Mouse (Mus musculus) MEL (cell line): ENCODE results near the gene Dtnb. TPM values are rescaled to one million over a fixed set of nuclear protein-coding genes. Genes with fewer than 3 reads are reported as not detected.

Source experiments
- DNase-seq: peaks from one replicate; pipeline ENCODE4 v3.0.0; 2011; ENCODE audit warnings: low read depth, low spot score
- H3K27ac ChIP-seq: 2 replicates; pipeline ENCODE4 v1.5.1; 2012; ENCODE audit warnings: low read depth, mild to moderate bottlenecking, control low read depth, low read length, moderate library complexity; ENCODE audit not compliant: control insufficient read depth
- H3K27me3 ChIP-seq, 2 experiments: fragments of 150-350 bp in 1 of 2; sonication (generic) in 1 of 2; 2 replicates each; pipeline ENCODE4 v1.6.1; 2012; ENCODE audit warnings: low read length in 2 of 2, mild to moderate bottlenecking in 2 of 2, improper control_type of control experiment in 1 of 2, moderate library complexity in 1 of 2; ENCODE audit not compliant: insufficient read depth in 2 of 2, control insufficient read depth in 1 of 2
- H3K36me3 ChIP-seq, 2 experiments: 2 replicates each; pipeline ENCODE4 v1.6.1; 2012 to 2014; ENCODE audit warnings: low read length in 2 of 2, improper control_type of control experiment in 1 of 2, inconsistent platforms in 1 of 2, mild to moderate bottlenecking in 1 of 2; ENCODE audit not compliant: insufficient read depth in 2 of 2, control insufficient read depth in 1 of 2
- H3K4me1 ChIP-seq, 2 experiments: fragments of 150-350 bp in 1 of 2; sonication (generic) in 1 of 2; 2 replicates each; pipeline ENCODE4 v1.6.1; 2012; ENCODE audit warnings: low read length in 2 of 2, improper control_type of control experiment in 1 of 2, mild to moderate bottlenecking in 1 of 2; ENCODE audit not compliant: insufficient read depth in 2 of 2, control insufficient read depth in 1 of 2
- H3K4me3 ChIP-seq, 2 experiments: fragments of 150-350 bp in 1 of 2; sonication (generic) in 1 of 2; 2 replicates each; pipeline ENCODE4 v1.5.1; 2012; ENCODE audit warnings: low read depth in 2 of 2, low read length in 2 of 2, mild to moderate bottlenecking in 2 of 2, moderate library complexity in 2 of 2, control low read depth in 1 of 2, improper control_type of control experiment in 1 of 2; ENCODE audit not compliant: control insufficient read depth in 1 of 2, insufficient read depth in 1 of 2
- H3K79me2 ChIP-seq: 2 replicates; pipeline ENCODE4 v1.6.1; 2012; ENCODE audit warnings: mild to moderate bottlenecking, low read length, moderate library complexity; ENCODE audit not compliant: control insufficient read depth, poor library complexity, insufficient read depth
- H3K9ac ChIP-seq: 2 replicates; pipeline ENCODE4 v1.6.1; 2012; ENCODE audit warnings: low read depth, mild to moderate bottlenecking, control low read depth, low read length, moderate library complexity; ENCODE audit not compliant: control insufficient read depth, poor library complexity, severe bottlenecking
- H3K9me3 ChIP-seq: fragments of 150-350 bp; sonication (generic); replicated peaks from 2 replicates; pipeline ENCODE4 v1.6.1; 2012; ENCODE audit warnings: mild to moderate bottlenecking, low read length, improper control_type of control experiment, moderate library complexity; ENCODE audit not compliant: insufficient read depth
- CHD1 ChIP-seq: IDR thresholded peaks from 2 replicates; pipeline ENCODE4 v1.6.1; 2012; ENCODE audit warnings: low read depth, mild to moderate bottlenecking, inconsistent platforms, low read length, improper control_type of control experiment
- CTCF ChIP-seq, 3 experiments: IDR thresholded peaks in 2 of 3; conservative IDR thresholded peaks in 1 of 3; 2 replicates each; pipeline ENCODE4 v1.5.1; 2011 to 2012; ENCODE audit warnings: low read length in 3 of 3, low read depth in 2 of 3, mild to moderate bottlenecking in 2 of 3, improper control_type of control experiment in 1 of 3, inconsistent platforms in 1 of 3, mixed read lengths in 1 of 3, moderate library complexity in 1 of 3; ENCODE audit not compliant: control insufficient read depth in 1 of 3, insufficient read depth in 1 of 3, poor library complexity in 1 of 3, severe bottlenecking in 1 of 3
- EP300 ChIP-seq, 2 experiments: IDR thresholded peaks; 2 replicates each; pipeline ENCODE4 v1.6.1; 2011; ENCODE audit warnings: improper control_type of control experiment in 2 of 2, low read length in 2 of 2, low read depth in 1 of 2, mild to moderate bottlenecking in 1 of 2
- GABPA ChIP-seq: IDR thresholded peaks from 2 replicates; pipeline ENCODE4 v1.6.1; 2012; ENCODE audit warnings: low read depth, mild to moderate bottlenecking, inconsistent platforms, low read length, improper control_type of control experiment, moderate library complexity
- GATA1 ChIP-seq: IDR thresholded peaks from 2 replicates; pipeline ENCODE4 v1.6.1; 2011; ENCODE audit warnings: low read depth, low read length, improper control_type of control experiment
- HCFC1 ChIP-seq: IDR thresholded peaks from 2 replicates; pipeline ENCODE4 v1.6.1; 2012; ENCODE audit warnings: low read depth, mild to moderate bottlenecking, inconsistent platforms, low read length, improper control_type of control experiment, moderate library complexity
- JUND ChIP-seq: IDR thresholded peaks from 2 replicates; pipeline ENCODE4 v1.6.1; 2011; ENCODE audit warnings: low read depth, mild to moderate bottlenecking, improper control_type of control experiment, low read length
- MAFK ChIP-seq: IDR thresholded peaks from 2 replicates; pipeline ENCODE4 v1.6.1; 2011; ENCODE audit warnings: low read depth, mild to moderate bottlenecking, low read length, improper control_type of control experiment, borderline replicate concordance
- MAX ChIP-seq: IDR thresholded peaks from 2 replicates; pipeline ENCODE4 v1.6.1; 2011; ENCODE audit warnings: low read length, improper control_type of control experiment
- MEF2A ChIP-seq: IDR thresholded peaks from 2 replicates; pipeline ENCODE4 v1.6.1; 2014; ENCODE audit warnings: low read depth, mild to moderate bottlenecking, inconsistent platforms, low read length, improper control_type of control experiment; ENCODE audit not compliant: poor library complexity, insufficient replicate concordance, severe bottlenecking; ENCODE audit errors: extremely low read depth
- NRF1 ChIP-seq: IDR thresholded peaks from 2 replicates; pipeline ENCODE4 v1.6.1; 2014; ENCODE audit warnings: low read depth, mild to moderate bottlenecking, inconsistent platforms, low read length, improper control_type of control experiment, moderate library complexity; ENCODE audit not compliant: poor library complexity, insufficient read depth, severe bottlenecking
- RAD21 ChIP-seq: IDR thresholded peaks from 2 replicates; pipeline ENCODE4 v1.6.1; 2011; ENCODE audit warnings: mild to moderate bottlenecking, low read depth, low read length, improper control_type of control experiment
- RCOR1 ChIP-seq: IDR thresholded peaks from 2 replicates; pipeline ENCODE4 v1.6.1; 2012; ENCODE audit warnings: low read depth, mild to moderate bottlenecking, inconsistent platforms, low read length, improper control_type of control experiment
- SMC3 ChIP-seq: IDR thresholded peaks from 2 replicates; pipeline ENCODE4 v1.6.1; 2011; ENCODE audit warnings: low read depth, low read length, improper control_type of control experiment
- TCF12 ChIP-seq: IDR thresholded peaks from 2 replicates; pipeline ENCODE4 v1.6.1; 2014; ENCODE audit warnings: low read depth, mild to moderate bottlenecking, inconsistent platforms, low read length, improper control_type of control experiment, moderate library complexity
- USF1 ChIP-seq: IDR thresholded peaks from 2 replicates; pipeline ENCODE4 v1.6.1; 2014; ENCODE audit warnings: low read depth, mild to moderate bottlenecking, inconsistent platforms, low read length, improper control_type of control experiment, moderate library complexity
- ZNF384 ChIP-seq: IDR thresholded peaks from 2 replicates; pipeline ENCODE4 v1.6.1; 2012; ENCODE audit warnings: low read depth, mild to moderate bottlenecking, inconsistent platforms, low read length, improper control_type of control experiment
- polyA plus RNA-seq, 2 experiments: library from polyadenylated mRNA; stranded (reverse) in 1 of 2; unstranded in 1 of 2; fragments of >175 nt in 1 of 2; fragments of >200 nt in 1 of 2; gene quantifications; 2 replicates each; pipeline versions ENCODE4 v1.2.1 to v1.2.4; 2012; ENCODE audit warnings: low replicate concordance in 2 of 2, low read depth in 1 of 2; ENCODE audit not compliant: insufficient read length in 2 of 2, insufficient read depth in 1 of 2, missing spikeins in 1 of 2
- total RNA-seq: library from RNA; depleted of rRNA; stranded (reverse); fragments of 300-350 nt; gene quantifications from 2 replicates; pipeline ENCODE4 v1.2.3, GENCODE M21; 2012

Gene Dtnb
- total and polyA plus RNA-seq, 3 experiments: 18.6 to 24.9 TPM; not detected in 1

DNA sequence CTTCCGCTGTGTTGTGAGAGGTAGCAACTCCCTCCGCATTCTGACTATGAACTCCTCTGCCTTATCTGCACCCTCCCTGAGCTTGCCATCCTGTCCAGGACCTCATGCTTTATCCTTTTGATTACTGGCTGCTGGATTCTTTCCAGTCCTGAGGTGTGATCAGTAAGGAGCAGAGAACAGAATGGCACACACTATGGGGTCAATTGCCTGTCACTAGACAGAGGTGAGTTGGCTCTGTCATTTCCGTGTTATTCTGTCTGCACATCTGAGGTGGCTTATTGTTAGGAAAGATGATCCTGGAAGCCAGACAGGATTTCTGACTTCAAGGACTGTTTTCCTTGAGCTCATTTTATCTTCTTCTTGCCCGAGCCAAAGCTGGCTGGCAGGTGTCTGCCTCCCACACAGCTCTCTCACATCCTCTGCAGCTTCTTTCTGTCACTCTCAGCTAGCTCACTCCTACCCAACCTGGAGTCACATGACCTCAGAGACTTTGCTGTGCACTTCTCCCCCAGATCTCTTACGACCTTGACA is 3.7 kb upstream of the Dtnb start:
- peaks cover 5% of the 10 kb centered on the region for H3K79me2 ChIP-seq
- no peak overlapping the region for H3K9ac ChIP-seq
- no peak overlapping the region for H3K27ac ChIP-seq
- H3K9me3 ChIP-seq: no peaks in the 10 kb centered on the region
- 0 out of 4 replicates have a peak, but pooled peaks cover 0 to 2% of the 10 kb centered on the region in 2 experiments for H3K27me3 ChIP-seq
- TF ChIP-seq MAX (no peak), CTCF (IDR thresholded peaks at IDR 0.05 in 2 of 3, conservative IDR thresholded peaks at IDR 0.05 in 1 of 3; ENCODE audit: control insufficient read depth in 1 of 3, insufficient read depth in 1 of 3, low read depth in 2 of 3, low read length in 3 of 3, poor library complexity in 1 of 3, severe bottlenecking in 1 of 3) (no peak), GABPA (no peak), JUND (no peak), SMC3 (no peak), MEF2A (no peak), USF1 (peak; percentile 59; the same call in 1 of the 2 replicates), TCF12 (0 out of 2 replicates have a peak, but pooled peaks have one; percentile 14), CHD1 (no peak), EP300 (IDR thresholded peaks at IDR 0.05; ENCODE audit: low read depth in 1 of 2, low read length in 2 of 2) (0 out of 4 replicates have a peak, but pooled peaks of 1 of the 2 experiments have one; percentile 16), ZNF384 (no peak), HCFC1 (no peak), NRF1 (no peak), RAD21 (no peak)
- TF ChIP-seq, all 39 proteins: peak for 3
- Histone ChIP-seq H3K36me3 (peaks cover 0 to 2% of the 10 kb centered on the region in 2 experiments; a peak in 2 of 4 replicates), H3K4me3 (no peak overlapping the region), H3K4me1 (peaks cover 0 to 9% of the 10 kb centered on the region in 2 experiments; a peak in 3 of 4 replicates)
- DNase-seq: peak; percentile 20

- Histone ChIP-seq H3K4me1 (peaks cover 0 to 9% of the 10 kb centered on the region in 2 experiments; a peak in 3 of 4 replicates), H3K27ac (no peak overlapping the region), H3K79me2 (peaks cover 5% of the 10 kb centered on the region), H3K36me3 (peaks cover 0 to 2% of the 10 kb centered on the region in 2 experiments; a peak in 2 of 4 replicates), H3K4me3 (no peak overlapping the region), H3K9ac (no peak overlapping the region), H3K27me3 (0 out of 4 replicates have a peak, but pooled peaks cover 0 to under 1% of the 10 kb centered on the region in 2 experiments), H3K9me3 (no peaks in the 10 kb centered on the region)
- DNase-seq: peak; percentile 27
- no peak for TF ChIP-seq SMC3
- TF ChIP-seq USF1: no peak
- no peak for TF ChIP-seq GATA1
- no peak for TF ChIP-seq HCFC1
- no peak for TF ChIP-seq EP300 (IDR thresholded peaks at IDR 0.05; ENCODE audit: low read depth in 1 of 2, low read length in 2 of 2)
- TF ChIP-seq MAFK: no peak
- TF ChIP-seq NRF1: no peak
- no peak for TF ChIP-seq RCOR1
These were observed 1.3 kb upstream of the Dtnb start for GRCm38 (mm10) chr12:3570711-3571400.
